Mouse (Mus musculus): ENCODE measurements at regions not wholly inside any gene's neighbourhood (a gene's known extent, or its start where the extent isn't known, plus 50 kb on each side); places are given as distances from the start of the nearest gene placed in this dataset.

GRCm38 (mm10) chr1:51553738-51554137 is 75.5 kb upstream of the Nabp1 start:
- no peak for TF ChIP-seq CTCF (IDR thresholded peaks at IDR 0.05; ENCODE audit: low read depth)
- no peak for TF ChIP-seq EP300 (IDR thresholded peaks at IDR 0.05; ENCODE audit: low read depth)
